Mouse (Mus musculus) midbrain, embryonic 16.5 days (tissue): Measurements from ENCODE around the gene Dnal1. TPM values are rescaled to one million over a fixed set of nuclear protein-coding genes. Genes with fewer than 3 reads are reported as not detected.

Source experiments
- polyA plus RNA-seq: library from polyadenylated mRNA; unstranded; fragments of >200 nt; fragmentation: Nextera tagmentation; extraction: Ambion mirVana; gene quantifications from 2 replicates; pipeline ENCODE4 v1.2.1, GENCODE M21; 2015

Dnal1 gene
- polyA plus RNA-seq, 1 experiment from 2014 or later, result 9.1 TPM

Other genes with a start within 250 kb of the Dnal1 start
- gene Numb, start 192.4 kb upstream of the Dnal1 start, polyA plus RNA-seq, result 14.2 and 16.7 TPM in 2 replicates
- 8.7 and 9.2 TPM in 2 replicates for gene Riox1, start 163.8 kb upstream of the Dnal1 start, polyA plus RNA-seq
- gene Heatr4, start 129.5 kb upstream of the Dnal1 start, polyA plus RNA-seq, result 0.06 TPM in 1 of 2 replicates, not detected in the other
- 11.4 and 15.3 TPM in 2 replicates for gene Acot2, start 126.5 kb upstream of the Dnal1 start, polyA plus RNA-seq
- gene Acot1, start 104.9 kb upstream of the Dnal1 start, polyA plus RNA-seq, result 74.1 and 89.4 TPM in 2 replicates
- gene Acot4, start 76.0 kb upstream of the Dnal1 start, polyA plus RNA-seq, result 0.59 and 0.67 TPM in 2 replicates
- gene Gm49366, start 75.4 kb upstream of the Dnal1 start, polyA plus RNA-seq, result not detected in 2 replicates
- gene Acot3, start 62.2 kb upstream of the Dnal1 start, polyA plus RNA-seq, result 1.4 and 1.8 TPM in 2 replicates
- 0.22 and 0.31 TPM in 2 replicates for gene Acot5, start 45.0 kb upstream of the Dnal1 start, polyA plus RNA-seq
- gene Acot6, start 13.7 kb upstream of the Dnal1 start, polyA plus RNA-seq, result 0.98 and 1.2 TPM in 2 replicates
- 8.2 and 9.3 TPM in 2 replicates for gene Pnma1, start 34.1 kb downstream of the Dnal1 start, polyA plus RNA-seq
- gene Elmsan1, start 104.5 kb downstream of the Dnal1 start, polyA plus RNA-seq, result 2.7 and 3.6 TPM in 2 replicates
- gene Ptgr2, start 170.9 kb downstream of the Dnal1 start, polyA plus RNA-seq, result 17.8 and 19.8 TPM in 2 replicates
- 59.4 and 73.1 TPM in 2 replicates for gene Zfp410, start 202.5 kb downstream of the Dnal1 start, polyA plus RNA-seq
- 40.7 and 43.7 TPM in 2 replicates for gene Coq6, start 247.3 kb downstream of the Dnal1 start, polyA plus RNA-seq
- 21.1 and 24.0 TPM in 2 replicates for gene Fam161b, start 247.5 kb downstream of the Dnal1 start, polyA plus RNA-seq